Mouse (Mus musculus) T-cell, adult 2 months (primary cell): ENCODE results near the gene Defb11.
"Not testable (repeated sequence)": the region's sequence is repeated elsewhere in the genome, so short reads cannot be mapped to it uniquely, and the experiment has no call there.

ENCODE experiments used
- DNase-seq: peaks from one replicate; pipeline ENCODE4 v3.0.0; 2022; ENCODE audit warnings: low spot score

Gene Defb11

GRCm38 (mm10) chr8:21906290-21906689, at the start of gene Defb11:
Gene Defb11, minus strand, starts transcription at chr8:21906412.
- not testable (repeated sequence) for DNase-seq

DNA sequence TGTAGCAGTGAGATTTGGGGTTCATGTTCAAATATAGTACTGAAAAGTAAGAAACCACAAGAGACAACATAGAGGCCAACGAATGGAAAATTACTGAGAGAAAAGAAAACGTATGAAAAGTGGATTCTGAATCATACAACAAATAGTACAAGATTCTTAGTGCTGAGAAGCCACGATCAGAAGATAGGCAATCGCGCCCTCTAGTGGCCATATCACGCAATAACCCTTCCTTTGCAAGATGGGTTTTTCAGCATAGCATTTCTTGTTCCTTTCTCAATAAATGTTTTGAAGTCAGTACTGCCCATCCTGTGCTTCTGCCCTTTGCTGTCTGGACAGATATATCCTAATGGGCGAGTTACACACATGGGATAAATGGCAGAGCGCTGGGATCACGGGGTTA, 49.1 kb upstream of the Defb11 start:
- no peak for DNase-seq

DNA sequence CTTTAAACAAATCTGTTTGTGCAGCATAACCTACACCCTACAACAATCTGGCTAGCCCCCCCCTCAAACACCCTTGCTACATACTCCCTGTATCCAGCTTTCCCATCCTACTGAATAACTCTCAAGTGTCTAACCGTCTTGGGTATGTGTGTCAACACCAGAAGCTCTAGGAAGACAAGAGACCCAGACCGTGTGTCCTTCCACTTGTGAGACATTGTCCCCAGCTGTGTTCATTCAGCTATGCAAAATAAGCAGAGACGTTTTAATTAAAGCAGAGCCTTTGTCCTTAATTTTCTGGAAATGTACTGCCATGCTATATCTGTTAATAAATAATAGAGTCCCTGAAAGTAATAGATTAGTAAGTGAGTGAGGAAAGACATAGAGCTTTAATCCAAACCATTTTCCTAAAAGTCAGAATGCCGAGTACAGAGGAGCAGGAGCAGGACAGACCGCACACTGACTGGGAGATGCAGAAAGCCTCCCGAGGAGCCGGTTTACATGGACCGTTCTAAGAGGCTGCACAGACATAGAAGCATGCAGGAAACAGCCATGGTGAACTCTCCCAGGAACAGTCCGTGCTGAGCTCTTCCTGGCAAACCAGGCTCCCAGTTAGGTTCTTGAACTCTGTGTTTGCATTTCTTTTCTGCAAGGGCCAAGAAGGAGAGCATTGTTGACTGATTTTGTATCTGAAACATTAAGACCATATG, 41.3 kb upstream of the Defb11 start:
- no peak for DNase-seq

- DNase-seq: no peak
Observed at GRCm38 (mm10) chr8:21946462-21946861, 40.2 kb upstream of the Defb11 start, which contains the start of gene Defb13. Gene Defb13, plus strand, starts transcription at chr8:21946762.

- DNase-seq: not testable (repeated sequence)
Observed at GRCm38 (mm10) chr8:21938052-21938451, 31.8 kb upstream of the Defb11 start, which contains the start of gene Defb35. Gene Defb35, plus strand, starts transcription at chr8:21938352.

GRCm38 (mm10) chr8:21932610-21933009, 26.4 kb upstream of the Defb11 start, which contains the start of gene Defb15:
Gene Defb15, minus strand, starts transcription at chr8:21932710.
- no peak for DNase-seq

- DNase-seq: not testable (repeated sequence)
Observed at GRCm38 (mm10) chr8:21930754-21931153, 24.5 kb upstream of the Defb11 start.

DNA sequence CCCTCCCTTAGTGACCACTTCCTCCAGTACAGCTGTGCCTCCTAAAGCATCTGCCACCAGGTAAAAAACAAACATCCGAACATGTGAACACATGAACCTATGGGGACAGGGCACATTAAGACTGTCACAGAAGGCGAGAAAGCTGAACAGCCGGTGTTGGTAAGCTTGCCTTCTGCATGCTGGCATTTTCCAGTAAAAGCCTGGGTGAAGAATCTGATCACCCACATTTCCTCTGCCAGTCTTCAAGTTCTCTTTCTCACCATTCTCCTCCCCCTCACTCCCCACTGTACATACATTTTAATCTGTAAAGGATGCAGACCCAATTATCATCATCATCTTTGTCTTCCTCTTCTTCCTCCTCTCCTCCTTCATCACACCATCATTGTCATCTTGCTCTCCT, 9.4 kb upstream of the Defb11 start:
- no peak for DNase-seq

DNA sequence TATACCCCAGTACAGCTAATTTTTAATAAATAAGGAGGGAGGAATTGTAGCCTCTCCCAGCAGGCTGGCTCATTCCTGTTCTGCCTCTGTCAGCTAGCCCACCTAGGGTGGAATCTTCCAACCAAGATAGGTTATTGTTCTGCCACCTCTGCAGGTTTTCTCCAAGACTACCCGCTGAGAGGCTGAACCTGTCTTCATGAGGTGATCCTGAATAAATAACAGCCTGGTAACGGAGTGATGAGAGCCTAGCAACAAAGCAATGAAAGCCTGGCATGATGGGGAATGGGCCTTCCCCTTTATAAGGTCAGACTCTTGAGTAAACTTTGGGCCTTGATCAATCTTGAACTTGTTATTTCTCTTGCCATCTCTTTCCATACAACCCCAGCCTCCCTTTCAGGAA, 6.3 kb upstream of the Defb11 start:
- DNase-seq: no peak

DNA sequence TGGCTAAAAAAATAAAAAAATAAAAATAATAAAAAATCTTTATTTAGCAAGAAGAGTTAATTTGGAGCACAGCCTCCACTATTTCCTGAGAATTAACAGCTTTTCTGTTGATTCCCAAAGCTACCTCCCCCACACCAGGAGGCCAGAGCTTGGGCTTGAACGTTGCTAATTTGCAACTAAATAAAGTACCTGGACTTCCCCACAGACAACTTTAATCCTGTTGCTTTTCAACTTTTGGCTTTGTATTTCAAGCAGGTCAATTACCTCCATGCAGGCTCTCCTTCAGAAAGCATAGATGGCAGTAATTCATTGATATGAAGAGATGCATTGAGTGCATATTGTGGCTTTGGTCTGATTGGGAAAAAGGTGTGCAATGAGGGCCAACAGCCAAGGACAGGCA, 5.7 kb upstream of the Defb11 start:
- DNase-seq: no peak

- DNase-seq: not testable (repeated sequence)
Observed at GRCm38 (mm10) chr8:21885321-21885720, 20.9 kb downstream of the Defb11 start, which contains the start of gene Defb9. Gene Defb9, minus strand, starts transcription at chr8:21885421.

DNA sequence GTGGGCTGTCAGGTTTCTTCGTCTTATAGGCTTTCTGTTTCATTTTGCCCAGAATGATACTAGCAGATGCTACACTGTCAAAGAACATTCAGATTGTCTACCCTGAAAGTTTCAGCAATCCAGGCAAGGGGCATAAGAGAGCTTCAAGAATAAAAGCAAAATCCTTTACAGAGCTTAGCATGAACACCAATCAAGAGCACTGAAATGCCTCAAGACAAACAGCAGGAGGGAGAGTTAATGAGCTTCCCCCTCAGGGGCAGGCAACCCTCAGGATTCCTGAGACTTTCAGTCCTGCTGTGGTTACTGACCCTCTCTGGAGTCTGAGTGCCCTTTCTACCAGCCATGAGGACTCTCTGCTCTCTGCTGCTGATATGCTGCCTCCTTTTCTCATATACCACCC, 47.6 kb downstream of the Defb11 start, which contains the start of gene Defb10:
TSS of gene Defb10 (plus strand) at position 316 of the 400 bp plus-strand sequence.
- DNase-seq: not testable (repeated sequence)
